Mouse (Mus musculus) liver (tissue): ENCODE data around the gene Rxra.

Experiments used
- DNase-seq: peaks from one replicate; pipeline ENCODE4 v3.0.0-alpha.2; 2020; ENCODE audit warnings: mixed read lengths

The Rxra gene

GRCm38 (mm10) chr2:27769701-27770100, 93.5 kb downstream of the Rxra start:
- DNase-seq, result no peak

GRCm38 (mm10) chr2:27770205-27770604, 94.0 kb downstream of the Rxra start:
- peak; percentile 57 for DNase-seq

GRCm38 (mm10) chr2:27771936-27772335, 95.7 kb downstream of the Rxra start:
- DNase-seq, result peak; percentile 80

GRCm38 (mm10) chr2:27772841-27773388, 96.7 kb downstream of the Rxra start:
- DNase-seq, result no peak

DNA sequence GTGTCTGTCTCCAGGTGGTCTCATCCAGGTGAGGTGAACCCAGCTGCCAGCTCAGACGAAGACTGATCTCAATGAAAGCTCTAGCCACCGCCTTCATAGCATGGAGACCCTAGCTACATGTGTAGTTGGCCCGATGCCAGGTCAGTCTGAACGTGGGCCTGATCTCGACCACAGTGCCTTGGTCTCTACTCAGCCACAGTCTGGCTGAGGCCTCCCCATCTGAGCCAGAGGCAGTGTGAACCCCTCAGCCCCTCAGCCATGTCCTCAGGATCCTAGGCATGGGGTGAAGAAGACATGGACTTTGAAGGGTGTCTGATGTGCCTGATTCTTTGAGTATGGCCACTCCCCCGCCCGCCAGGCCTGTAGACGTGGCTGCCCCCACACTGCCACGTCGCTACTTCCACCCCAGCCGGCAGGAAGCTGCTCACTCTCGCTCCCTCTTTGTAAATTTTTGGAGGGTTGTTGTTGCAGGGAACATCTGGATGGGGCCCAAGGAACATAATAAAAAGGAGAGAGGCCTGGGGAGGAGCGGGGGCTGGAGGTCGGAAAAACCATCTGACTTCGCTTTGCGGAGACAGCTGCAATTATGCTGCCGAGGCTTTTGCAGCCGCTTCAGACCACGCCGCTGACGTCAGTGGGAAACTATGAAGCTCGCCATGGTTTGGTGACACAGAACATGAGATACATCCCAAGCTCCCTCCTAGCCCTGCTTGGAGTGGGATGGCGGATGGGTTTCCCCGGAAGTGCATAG, 97.9 kb downstream of the Rxra start:
- peak; percentile 40 for DNase-seq

DNA sequence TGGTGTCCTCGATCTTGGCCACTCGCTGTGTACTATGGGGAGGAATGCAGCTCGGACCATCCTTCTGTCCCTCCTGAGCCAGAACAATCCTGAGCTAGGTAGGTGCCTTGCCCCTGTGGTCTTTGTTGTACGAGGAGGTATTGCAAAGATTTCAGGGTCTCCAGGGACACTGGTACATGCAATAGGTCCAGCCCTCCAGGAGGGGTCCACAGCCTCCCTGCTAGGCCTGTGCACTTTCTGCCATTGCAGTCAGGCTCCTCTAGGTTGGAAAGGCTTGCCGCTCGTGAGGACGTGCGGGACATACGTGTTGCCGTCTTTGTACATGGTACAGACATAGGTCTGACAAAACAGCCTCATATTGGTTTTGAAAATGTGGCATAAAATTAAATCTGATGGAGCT, 98.8 kb downstream of the Rxra start:
- no peak for DNase-seq

- no peak for DNase-seq
These were observed 99.4 kb downstream of the Rxra start for GRCm38 (mm10) chr2:27775625-27776024.

DNA sequence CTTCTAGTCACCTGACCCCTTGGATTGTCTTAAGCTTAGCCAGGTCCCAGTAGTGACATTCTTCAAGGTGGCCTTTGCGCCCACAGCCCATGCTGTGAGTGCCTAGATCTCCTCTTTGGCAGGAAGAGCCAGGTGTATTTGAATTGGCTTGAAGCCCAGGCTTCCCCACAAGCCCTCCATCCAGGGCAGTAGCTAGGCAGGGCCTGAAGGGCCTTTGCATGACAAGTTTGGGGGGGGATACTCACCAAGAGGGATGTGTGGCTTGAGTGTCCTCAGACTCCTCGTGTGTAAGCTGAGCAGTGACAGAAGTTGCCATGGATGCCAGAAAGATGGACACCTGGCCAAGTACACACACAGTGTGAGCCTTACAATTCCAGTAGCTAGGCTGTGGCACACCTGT, 101.5 kb downstream of the Rxra start:
- DNase-seq, result no peak

GRCm38 (mm10) chr2:27778289-27778688, 102.0 kb downstream of the Rxra start:
- no peak for DNase-seq

DNA sequence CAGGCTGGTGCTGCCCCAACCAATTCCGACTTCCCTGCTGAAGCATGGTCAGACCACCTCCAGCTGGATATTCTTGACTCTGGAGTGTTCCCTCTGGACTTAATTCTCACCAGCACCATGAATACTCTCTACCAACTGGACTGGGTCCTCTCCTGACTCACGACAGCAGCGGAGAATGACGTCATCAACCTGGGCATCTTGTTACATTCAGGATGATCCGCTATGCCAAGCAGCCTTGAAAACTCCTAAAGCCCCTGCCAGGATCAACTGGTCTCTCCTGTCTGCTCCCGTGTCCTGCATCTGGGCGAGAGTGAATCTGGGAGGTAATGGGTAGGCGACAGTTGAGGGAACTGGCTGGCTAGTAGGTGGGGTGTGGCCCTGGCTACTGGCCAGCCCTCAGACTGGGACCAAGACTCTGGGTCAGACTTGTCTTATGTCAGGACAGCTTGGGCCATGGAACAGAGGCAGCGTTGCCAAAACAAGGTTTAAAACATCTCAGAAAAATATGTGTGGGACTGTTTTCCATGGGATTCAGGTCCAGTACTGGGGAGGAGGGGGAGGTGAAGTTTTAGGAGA, 103.1 kb downstream of the Rxra start:
- DNase-seq, result no peak

- DNase-seq, result no peak
These were observed 103.9 kb downstream of the Rxra start for GRCm38 (mm10) chr2:27780162-27780561.

- no peak for DNase-seq
These were observed 109.1 kb downstream of the Rxra start for GRCm38 (mm10) chr2:27785363-27785762.

- no peak for DNase-seq
These were observed 109.8 kb downstream of the Rxra start for GRCm38 (mm10) chr2:27785973-27786417.

- no peak for DNase-seq
These were observed 115.3 kb downstream of the Rxra start for GRCm38 (mm10) chr2:27791571-27791970.

- DNase-seq, result no peak
These were observed 122.8 kb downstream of the Rxra start for GRCm38 (mm10) chr2:27799018-27799417.

DNA sequence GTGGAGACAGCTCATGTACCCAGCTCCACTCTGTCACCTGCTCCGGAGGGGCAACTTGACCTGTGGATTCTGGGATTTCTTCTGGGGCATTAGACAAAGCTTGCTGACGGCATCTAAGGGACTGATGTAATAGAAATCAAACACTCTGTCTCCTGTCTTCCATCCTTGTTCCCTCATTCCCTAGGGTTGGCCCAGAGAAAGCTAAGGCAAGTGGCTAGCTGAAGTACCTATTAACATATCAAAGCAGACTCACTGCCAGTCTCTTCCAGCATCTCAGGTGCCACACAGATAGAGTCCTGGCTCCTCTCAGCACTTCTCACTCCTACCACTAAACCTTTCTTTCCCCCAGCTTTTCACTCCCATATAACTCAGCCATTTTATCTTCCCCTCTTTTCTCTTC, 124.8 kb downstream of the Rxra start:
- DNase-seq, result no peak

DNA sequence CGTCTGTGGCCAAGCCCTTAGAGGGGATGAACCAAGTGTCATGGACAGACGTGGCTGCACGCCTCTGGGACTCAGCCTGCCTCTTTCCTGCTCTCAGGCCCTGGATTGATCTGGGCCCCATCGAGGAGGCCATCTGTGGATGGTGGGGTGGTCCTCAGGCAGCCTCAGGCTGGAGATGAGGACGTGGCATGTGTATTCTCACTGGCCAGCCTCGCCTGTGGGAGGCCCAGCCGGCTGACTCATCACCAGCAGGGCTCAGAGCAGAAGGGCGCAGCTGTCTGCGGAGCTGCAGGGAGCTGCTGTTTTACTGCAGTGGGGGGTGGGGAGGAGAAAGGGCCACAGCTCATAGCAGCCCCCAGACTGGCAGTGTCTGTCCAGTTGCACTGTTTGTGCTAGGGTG, 126.3 kb downstream of the Rxra start:
- DNase-seq, result peak; percentile 37

GRCm38 (mm10) chr2:27806691-27807090, 130.5 kb downstream of the Rxra start:
- no peak for DNase-seq

DNA sequence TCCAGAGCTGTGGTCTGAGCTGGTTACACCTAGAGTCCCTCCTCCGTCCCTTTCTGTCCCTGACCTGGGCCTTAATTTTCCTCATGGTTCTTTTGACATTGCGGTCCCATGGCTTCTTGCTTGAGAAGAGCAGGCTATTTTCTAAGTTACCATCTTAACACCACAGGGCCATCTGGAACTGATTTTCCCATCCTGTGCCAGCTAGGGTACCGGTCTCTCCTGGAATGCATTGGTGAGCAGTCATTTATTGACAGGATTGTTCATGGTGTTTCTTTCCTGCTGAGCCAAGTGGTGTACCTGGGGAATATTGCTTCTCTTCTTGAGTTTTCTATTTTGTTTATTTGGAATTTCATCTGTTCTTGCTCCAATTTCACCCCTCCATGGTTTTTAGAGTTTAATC, 131.4 kb downstream of the Rxra start:
- DNase-seq, result no peak

GRCm38 (mm10) chr2:27809897-27810296, 133.7 kb downstream of the Rxra start:
- no peak for DNase-seq
